Mouse (Mus musculus) hindbrain, embryonic 12.5 days (tissue): ENCODE results near the gene Zc3h6. TPM values are rescaled to one million over a fixed set of nuclear protein-coding genes. Genes with fewer than 3 reads are reported as not detected.

Experiments used
- ATAC-seq: fragments of 200-750 bp; cut with Nextera tagmentation; 2 replicates; pipeline ENCODE4 v1.8.0; 2017; ENCODE audit warnings: moderate TSS enrichment; ENCODE audit not compliant: low FRiP score
- H3K27ac ChIP-seq: fragments of 300-500 bp; sonication (generic); 2 replicates; pipeline ENCODE4 v1.5.1; 2016; ENCODE audit warnings: mild to moderate bottlenecking
- H3K27me3 ChIP-seq: fragments of 300-500 bp; sonication (generic); 2 replicates; pipeline ENCODE4 v1.6.1; 2016; ENCODE audit warnings: mild to moderate bottlenecking
- H3K36me3 ChIP-seq: fragments of 300-500 bp; sonication (generic); 2 replicates; pipeline ENCODE4 v1.6.1; 2016; ENCODE audit warnings: mild to moderate bottlenecking
- H3K4me1 ChIP-seq: fragments of 300-500 bp; sonication (generic); 2 replicates; pipeline ENCODE4 v1.6.1; 2016
- H3K4me2 ChIP-seq: fragments of 300-500 bp; sonication (generic); replicated peaks from 2 replicates; pipeline ENCODE4 v1.6.1; 2016; ENCODE audit warnings: mild to moderate bottlenecking
- H3K4me3 ChIP-seq: fragments of 300-500 bp; sonication (generic); 2 replicates; pipeline ENCODE4 v1.5.1; 2016; ENCODE audit warnings: mild to moderate bottlenecking
- H3K9ac ChIP-seq: fragments of 300-500 bp; sonication (generic); 2 replicates; pipeline ENCODE4 v1.6.1; 2016; ENCODE audit warnings: mild to moderate bottlenecking, moderate library complexity
- H3K9me3 ChIP-seq: fragments of 300-500 bp; sonication (generic); replicated peaks from 2 replicates; pipeline ENCODE4 v1.6.1; 2016; ENCODE audit warnings: mild to moderate bottlenecking
- WGBS: fragments of 180-500 bp; shearing (Covaris S2); methylation state at CpG from one replicate; pipeline ENCODE4 v1.1.7; 2016; 5-methylcytosine and 5-hydroxymethylcytosine counted together
- polyA plus RNA-seq: library from polyadenylated mRNA; unstranded; fragments of >200 nt; fragmentation: Nextera tagmentation; extraction: Ambion mirVana; gene quantifications from 2 replicates; pipeline ENCODE4 v1.2.1, GENCODE M21; 2016

Gene Zc3h6
- polyA plus RNA-seq, 1 experiment from 2014 or later: 3.4 TPM

DNA sequence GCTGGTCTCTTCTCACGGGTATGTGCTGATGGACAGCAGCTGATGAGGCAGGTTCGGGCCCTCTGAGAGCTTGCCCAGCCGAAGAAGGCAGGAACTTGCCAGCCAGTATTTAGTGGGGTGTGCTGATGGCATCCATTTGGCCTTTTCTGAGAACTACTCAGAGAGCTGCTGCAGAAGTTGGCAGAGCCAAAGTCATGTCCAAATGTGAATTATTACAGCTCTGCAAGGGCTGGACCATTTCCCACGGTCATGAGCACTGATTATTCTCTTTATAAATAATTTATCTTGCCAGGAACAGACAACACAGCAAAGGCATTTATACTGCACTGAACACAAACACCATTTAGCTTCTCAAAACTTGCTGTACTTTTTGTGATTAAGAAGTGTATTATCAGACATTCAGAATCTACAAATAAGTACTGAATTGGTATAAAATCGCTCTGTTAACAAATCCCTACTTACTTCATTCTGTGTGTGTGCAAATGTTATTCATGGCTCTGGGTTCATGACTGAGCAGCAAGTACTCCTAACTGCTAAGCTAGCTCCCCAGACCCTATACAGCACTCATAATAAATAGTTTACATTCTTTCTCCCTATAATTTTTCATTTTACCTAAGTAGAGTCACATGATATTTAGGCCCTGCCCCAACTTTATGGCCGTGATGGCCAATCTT is 79.1 kb downstream of the Zc3h6 start:
- Histone ChIP-seq H3K4me2 (no peak overlapping the region), H3K4me1 (no peaks in the 10 kb centered on the region), H3K36me3 (no peaks in the 10 kb centered on the region), H3K9ac (no peak overlapping the region), H3K27ac (no peak overlapping the region), H3K4me3 (no peak overlapping the region), H3K27me3 (0 out of 2 replicates have a peak, but pooled peaks cover 2% of the 10 kb centered on the region), H3K9me3 (no peaks in the 10 kb centered on the region)
- 78% methylated on average over 6 of the region's 6 CpGs for WGBS
- no peak for ATAC-seq

DNA sequence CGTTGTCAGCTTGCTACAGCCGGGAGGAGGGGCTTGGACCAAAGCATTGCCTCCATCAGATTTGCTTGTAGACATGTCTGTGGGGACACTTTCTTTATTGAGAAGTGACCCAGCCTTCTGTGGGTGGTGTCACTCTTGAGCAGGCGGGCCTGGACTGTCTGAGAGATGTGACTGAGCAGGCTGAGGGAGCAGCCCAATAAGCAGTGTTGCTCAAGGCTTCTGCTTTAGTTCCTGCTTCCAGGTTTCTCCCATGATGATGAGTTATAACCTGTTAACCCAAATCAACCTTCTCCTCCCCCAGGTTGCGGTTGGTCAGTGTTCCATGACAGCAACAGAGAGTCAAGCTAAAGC is 79.6 kb downstream of the Zc3h6 start:
- no peaks in the 10 kb centered on the region for H3K36me3 ChIP-seq
- H3K9ac ChIP-seq: no peak overlapping the region
- 85% methylated on average over 4 of the region's 4 CpGs for WGBS
- H3K4me1 ChIP-seq: no peaks in the 10 kb centered on the region
- H3K27me3 ChIP-seq: no peaks in the 10 kb centered on the region
- no peak overlapping the region for H3K4me3 ChIP-seq
- H3K9me3 ChIP-seq: no peaks in the 10 kb centered on the region
- no peak overlapping the region for H3K27ac ChIP-seq
- H3K4me2 ChIP-seq: no peak overlapping the region
- ATAC-seq: no peak

DNA sequence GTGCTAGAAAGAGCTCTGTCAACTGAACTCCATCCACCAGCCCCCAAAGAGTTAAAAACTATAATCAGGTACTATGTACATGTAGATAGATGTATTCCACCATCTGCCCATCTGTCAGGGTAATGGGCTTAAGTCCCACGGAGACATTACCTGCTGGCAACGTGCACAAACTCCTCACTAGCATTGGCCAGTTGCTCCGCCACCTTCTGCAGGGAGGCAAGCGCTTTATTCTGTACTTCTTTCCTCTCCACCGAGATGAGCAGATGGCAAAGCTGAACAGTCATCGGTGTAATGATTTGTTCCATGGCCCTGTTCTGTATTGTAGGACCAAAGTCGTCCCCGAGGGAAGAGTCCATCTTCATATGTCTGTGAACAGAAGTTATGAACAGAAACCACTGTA is 80.6 kb downstream of the Zc3h6 start, which contains the start of gene Vinac1:
Vinac1 (minus strand) TSS at position 362 of the 400 bp plus-strand sequence.
- no peak within 1 kb of the TSS for H3K27ac ChIP-seq
- H3K36me3 ChIP-seq: no peaks in the 10 kb centered on the region
- no peak within 1 kb of the TSS for H3K4me2 ChIP-seq
- 79% methylated on average over 8 of the region's 8 CpGs for WGBS
- no peaks in the 10 kb centered on the region for H3K4me1 ChIP-seq
- H3K4me3 ChIP-seq: no peak within 1 kb of the TSS
- H3K9ac ChIP-seq: no peak within 1 kb of the TSS
- no peaks in the 10 kb centered on the region for H3K9me3 ChIP-seq
- no peak for ATAC-seq
- no peaks in the 10 kb centered on the region for H3K27me3 ChIP-seq

DNA sequence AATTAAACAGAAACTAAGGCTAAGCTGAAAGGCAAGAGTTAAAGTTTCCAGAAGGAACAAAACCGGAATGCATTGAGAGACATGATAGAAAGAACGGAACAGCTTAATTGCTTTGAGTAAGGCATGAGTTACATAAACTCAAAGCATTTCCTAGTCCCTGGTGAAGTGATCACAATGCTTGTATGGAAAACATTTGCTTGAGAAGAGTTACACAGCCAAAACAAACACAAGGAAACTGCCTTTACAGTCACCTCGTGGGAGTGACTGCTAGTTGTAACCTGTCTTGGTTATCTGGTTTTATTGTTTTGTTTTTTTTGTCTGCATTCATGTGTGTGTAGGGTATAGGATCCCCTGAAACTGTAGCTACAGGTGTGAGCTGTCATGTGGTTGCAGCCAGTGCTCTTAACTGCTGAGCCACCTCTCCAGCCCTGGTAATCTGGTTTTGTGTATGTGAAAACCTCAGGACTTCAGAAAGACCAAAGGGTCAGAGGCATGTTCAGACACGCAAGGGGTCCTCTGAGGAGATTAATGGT is 85.3 kb downstream of the Zc3h6 start:
- WGBS: 73% methylated on average over 4 of the region's 4 CpGs
- H3K9ac ChIP-seq: no peak overlapping the region
- H3K27ac ChIP-seq: no peak overlapping the region
- no peak overlapping the region for H3K4me3 ChIP-seq
- H3K4me2 ChIP-seq: no peak overlapping the region
- H3K4me1 ChIP-seq: no peaks in the 10 kb centered on the region
- no peaks in the 10 kb centered on the region for H3K9me3 ChIP-seq
- H3K36me3 ChIP-seq: no peaks in the 10 kb centered on the region
- H3K27me3 ChIP-seq: no peaks in the 10 kb centered on the region
- ATAC-seq: no peak

DNA sequence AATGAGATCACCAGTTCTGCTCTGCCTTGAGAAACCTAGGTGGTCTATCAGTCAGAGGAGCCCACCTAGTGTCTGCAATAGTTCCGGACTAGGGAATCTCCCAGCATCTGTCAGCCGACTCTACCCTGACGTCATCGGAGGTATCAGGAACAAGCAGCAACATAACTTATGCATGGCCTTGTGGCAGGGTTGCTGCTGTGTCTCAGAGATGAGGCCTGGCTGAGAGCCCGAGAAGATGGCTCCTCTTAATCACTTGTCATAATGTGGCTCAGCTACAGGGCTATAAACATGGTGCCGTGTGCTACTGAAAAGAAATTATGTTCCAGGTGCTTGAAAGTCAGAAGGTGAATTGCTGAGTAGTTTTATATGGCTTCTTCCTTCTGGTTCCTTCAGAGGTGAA is 88.5 kb downstream of the Zc3h6 start:
- H3K27ac ChIP-seq: no peak overlapping the region
- no peaks in the 10 kb centered on the region for H3K9me3 ChIP-seq
- no peak overlapping the region for H3K4me3 ChIP-seq
- H3K36me3 ChIP-seq: no peaks in the 10 kb centered on the region
- no peaks in the 10 kb centered on the region for H3K4me1 ChIP-seq
- 92% methylated on average over 6 of the region's 6 CpGs for WGBS
- no peak overlapping the region for H3K9ac ChIP-seq
- no peaks in the 10 kb centered on the region; the same call in 1 of the 2 replicates for H3K27me3 ChIP-seq
- ATAC-seq: no peak
- H3K4me2 ChIP-seq: no peak overlapping the region

DNA sequence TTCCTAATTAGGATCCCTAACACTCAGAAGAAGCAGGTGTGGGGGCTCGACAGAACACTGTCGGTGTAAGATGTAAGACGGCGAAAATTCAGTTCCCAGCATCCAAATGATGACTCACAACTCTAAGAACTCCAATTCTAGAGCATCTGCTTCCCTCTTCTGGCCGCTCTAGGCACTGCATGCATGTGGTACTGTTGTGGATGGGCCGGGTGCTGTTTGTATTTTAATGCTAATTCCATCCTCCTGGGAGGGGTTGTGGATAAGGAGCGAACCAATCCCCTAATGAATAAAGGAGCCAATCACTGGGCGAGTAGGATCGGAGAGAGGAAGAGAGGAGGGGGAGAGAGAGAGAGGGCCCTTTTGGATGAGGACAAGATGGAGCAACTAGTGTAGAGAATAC is 89.4 kb downstream of the Zc3h6 start:
- H3K9me3 ChIP-seq: no peaks in the 10 kb centered on the region
- no peak overlapping the region for H3K27ac ChIP-seq
- H3K27me3 ChIP-seq: no peaks in the 10 kb centered on the region; the same call in 1 of the 2 replicates
- H3K36me3 ChIP-seq: no peaks in the 10 kb centered on the region
- H3K4me1 ChIP-seq: no peaks in the 10 kb centered on the region
- no peak for ATAC-seq
- no peak overlapping the region for H3K9ac ChIP-seq
- H3K4me3 ChIP-seq: no peak overlapping the region
- WGBS: 42% methylated on average over 9 of the region's 9 CpGs
- H3K4me2 ChIP-seq: no peak overlapping the region

DNA sequence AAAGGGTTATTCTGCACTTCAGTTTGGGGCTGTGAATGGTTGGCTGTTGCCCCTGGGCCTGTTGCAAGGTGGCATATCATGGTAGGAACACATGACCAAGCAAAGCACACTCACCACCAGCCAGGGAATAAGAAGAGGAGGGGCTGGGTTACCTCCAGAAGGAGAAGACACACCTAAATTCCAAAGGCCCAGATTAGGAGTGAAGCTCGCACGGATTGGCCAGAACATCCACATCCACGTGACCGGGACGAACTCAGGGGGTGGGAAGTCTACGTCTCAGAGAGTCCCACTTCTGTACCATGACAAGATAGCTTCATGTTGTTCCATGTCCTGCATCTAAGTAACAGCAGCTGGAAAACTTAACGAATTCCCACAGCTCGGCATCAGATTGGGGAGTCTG is 90.1 kb downstream of the Zc3h6 start:
- H3K27me3 ChIP-seq: no peaks in the 10 kb centered on the region; the same call in 1 of the 2 replicates
- no peak overlapping the region for H3K27ac ChIP-seq
- 97% methylated on average over 8 of the region's 8 CpGs for WGBS
- H3K4me1 ChIP-seq: no peaks in the 10 kb centered on the region
- no peak for ATAC-seq
- H3K4me2 ChIP-seq: no peak overlapping the region
- no peak overlapping the region for H3K4me3 ChIP-seq
- no peak overlapping the region for H3K9ac ChIP-seq
- no peaks in the 10 kb centered on the region for H3K9me3 ChIP-seq
- H3K36me3 ChIP-seq: no peaks in the 10 kb centered on the region

DNA sequence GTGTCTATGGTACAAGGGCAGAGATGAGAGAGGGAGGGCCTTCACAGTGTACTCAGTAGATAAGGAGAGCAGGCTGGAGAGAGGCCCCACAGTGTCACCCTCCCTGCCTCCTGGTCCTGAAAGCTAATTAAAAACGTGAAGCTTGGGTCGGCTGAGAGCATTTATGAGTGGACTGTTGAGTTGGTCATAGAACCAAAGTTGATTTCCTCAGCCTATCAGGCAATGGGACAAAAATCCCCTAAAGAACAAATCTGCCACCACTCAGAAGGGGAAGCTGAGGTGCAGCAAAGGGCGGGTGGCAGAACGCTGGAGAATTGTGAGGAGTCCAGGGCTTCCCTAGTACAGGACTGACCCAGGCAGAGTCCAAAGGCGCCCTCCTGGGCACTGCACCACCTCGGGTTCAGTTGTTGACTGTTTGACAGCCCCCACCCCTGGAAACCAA is 90.7 kb downstream of the Zc3h6 start:
- Histone ChIP-seq H3K27ac (no peak overlapping the region), H3K4me1 (no peaks in the 10 kb centered on the region), H3K36me3 (no peaks in the 10 kb centered on the region), H3K4me2 (no peak overlapping the region), H3K9ac (no peak overlapping the region), H3K27me3 (no peaks in the 10 kb centered on the region; the same call in 1 of the 2 replicates), H3K4me3 (no peak overlapping the region), H3K9me3 (no peaks in the 10 kb centered on the region)
- no peak for ATAC-seq
- 86% methylated on average over 6 of the region's 6 CpGs for WGBS

DNA sequence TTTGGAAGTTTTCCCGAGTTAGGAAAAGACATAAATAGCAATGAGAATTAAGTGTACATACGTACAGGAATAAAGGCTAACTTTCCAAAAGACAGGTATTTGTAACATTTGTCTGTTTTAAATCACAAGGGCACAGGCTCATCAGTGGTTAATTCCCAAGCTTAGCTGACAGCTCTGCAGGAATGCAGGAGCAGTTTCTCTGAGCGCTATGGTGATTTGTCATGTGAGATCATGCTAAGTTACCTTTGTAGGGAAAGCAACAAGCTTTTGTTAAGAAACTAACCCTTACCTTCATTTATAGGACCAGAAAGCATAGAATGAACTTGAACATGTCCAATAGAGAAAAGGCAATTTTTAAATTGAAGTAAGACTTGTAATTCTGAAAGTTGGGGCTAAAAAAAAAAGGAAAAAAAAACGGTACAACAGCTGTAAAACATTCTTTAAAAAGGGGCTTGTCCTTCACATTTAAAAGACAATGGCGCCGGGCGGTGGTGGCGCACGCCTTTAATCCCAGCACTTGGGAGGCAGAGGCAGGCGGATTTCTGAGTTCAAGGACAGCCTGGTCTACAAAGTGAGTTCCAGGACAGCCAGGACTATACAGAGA is 94.4 kb downstream of the Zc3h6 start:
- Histone ChIP-seq H3K4me3 (no peak overlapping the region), H3K4me1 (peaks cover under 1% of the 10 kb centered on the region; the same call in 1 of the 2 replicates), H3K9ac (no peak overlapping the region), H3K27me3 (no peaks in the 10 kb centered on the region; the same call in 1 of the 2 replicates), H3K36me3 (no peaks in the 10 kb centered on the region), H3K4me2 (no peak overlapping the region), H3K9me3 (no peaks in the 10 kb centered on the region), H3K27ac (no peak overlapping the region)
- ATAC-seq: no peak
- 80% methylated on average over 10 of the region's 10 CpGs for WGBS

DNA sequence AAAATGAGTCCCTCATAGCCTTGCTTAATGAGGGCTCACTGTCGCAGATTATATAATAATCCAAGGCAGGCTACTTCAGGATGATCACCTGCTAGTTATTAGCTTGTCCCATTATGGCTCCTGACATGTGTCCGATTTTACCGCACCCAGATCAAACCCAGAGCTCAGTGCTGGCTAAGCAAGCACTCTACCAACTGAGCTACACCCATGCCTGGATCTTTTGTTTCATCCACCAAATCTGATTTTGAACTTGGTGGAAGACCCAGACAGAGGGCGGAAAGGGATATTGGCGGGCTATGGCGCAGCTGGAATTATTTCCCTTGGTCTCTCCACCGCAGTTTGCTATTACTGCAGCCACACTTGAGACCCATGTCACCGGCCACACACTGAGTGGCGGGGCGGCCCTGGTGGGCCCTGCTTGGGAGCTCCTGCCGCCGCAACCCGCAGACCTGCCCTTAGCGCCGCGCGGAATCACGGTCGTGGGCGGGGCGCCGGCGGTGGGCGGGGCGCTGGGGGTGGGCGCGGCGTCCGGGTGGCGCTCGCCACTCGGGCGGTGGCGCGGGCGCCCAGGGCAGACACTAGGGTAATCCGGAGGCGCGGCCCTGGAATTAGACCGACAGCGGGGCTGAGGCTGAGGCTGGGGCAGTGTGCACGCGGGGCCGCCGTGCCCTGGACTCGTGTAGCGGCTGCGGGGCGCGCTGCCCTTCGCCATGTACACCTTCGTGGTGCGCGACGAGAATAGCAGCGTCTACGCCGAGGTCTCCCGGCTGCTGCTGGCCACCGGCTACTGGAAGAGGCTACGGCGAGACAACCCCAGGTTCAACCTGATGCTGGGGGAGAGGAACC is 98.5 kb downstream of the Zc3h6 start, which contains the start of gene Ttl:
Ttl (plus strand) TSS at position 506 of the 846 bp plus-strand sequence.
- H3K27ac ChIP-seq: peak within 1 kb of the TSS; percentile 91
- no peaks in the 10 kb centered on the region for H3K27me3 ChIP-seq
- peak within 1 kb of the TSS; percentile 71 for H3K4me2 ChIP-seq
- 0 out of 2 replicates have a peak, but pooled peaks cover 13% of the 10 kb centered on the region for H3K36me3 ChIP-seq
- H3K9ac ChIP-seq: peak within 1 kb of the TSS; percentile 91
- H3K4me3 ChIP-seq: peak within 1 kb of the TSS; percentile 91
- 1% methylated on average over 58 of the region's 62 CpGs for WGBS
- no peaks in the 10 kb centered on the region for H3K9me3 ChIP-seq
- peaks cover 18% of the 10 kb centered on the region for H3K4me1 ChIP-seq
- ATAC-seq: peak; percentile 94

DNA sequence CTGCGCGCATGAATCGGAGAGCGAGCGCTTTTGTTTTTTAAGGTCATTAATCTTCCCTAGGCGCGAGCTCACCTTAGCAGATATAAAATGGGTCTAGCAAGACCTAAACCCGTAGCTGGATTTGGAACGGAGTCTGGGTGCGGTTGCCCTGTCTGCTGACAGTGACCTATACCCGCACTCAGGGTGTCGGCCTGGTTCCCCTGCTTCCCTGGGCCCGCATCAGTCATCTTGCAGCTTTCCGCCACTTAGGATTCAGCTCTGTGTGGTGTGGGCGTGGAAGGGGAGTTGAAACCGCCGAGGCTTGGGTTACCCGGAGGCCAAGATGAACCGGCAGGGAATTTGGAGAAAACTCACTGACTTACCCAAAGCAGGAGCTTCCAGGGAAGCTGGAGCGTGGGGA is 99.1 kb downstream of the Zc3h6 start:
- peak overlapping the region; percentile 71 for H3K4me2 ChIP-seq
- H3K9ac ChIP-seq: peak overlapping the region; percentile 91
- 1% methylated on average over 20 of the region's 20 CpGs for WGBS
- ATAC-seq: peak; percentile 82
- H3K27me3 ChIP-seq: no peaks in the 10 kb centered on the region
- peak overlapping the region; percentile 91 for H3K4me3 ChIP-seq
- peaks cover 18% of the 10 kb centered on the region for H3K4me1 ChIP-seq
- H3K36me3 ChIP-seq: 0 out of 2 replicates have a peak, but pooled peaks cover 13% of the 10 kb centered on the region
- peak overlapping the region; percentile 91 for H3K27ac ChIP-seq
- H3K9me3 ChIP-seq: no peaks in the 10 kb centered on the region
